Mouse (Mus musculus) CH12.LX (cell line): Measurements from ENCODE around the gene Grip1. TPM values are rescaled to one million over a fixed set of nuclear protein-coding genes. Genes with fewer than 3 reads are reported as not detected.

ENCODE experiments used
- DNase-seq: peaks from one replicate; pipeline ENCODE4 v3.0.0-alpha.2; 2013; ENCODE audit errors: extremely low read depth
- H3K27ac ChIP-seq: 2 replicates; pipeline ENCODE4 v1.5.1; 2012; ENCODE audit warnings: low read depth, mild to moderate bottlenecking, control low read depth, moderate library complexity; ENCODE audit not compliant: insufficient read depth
- H3K27me3 ChIP-seq: replicated peaks from 2 replicates; pipeline ENCODE3; 2012; ENCODE audit warnings: inconsistent platforms
- H3K36me3 ChIP-seq, 2 experiments: replicated peaks in 1 of 2; 2 replicates each; pipeline versions ENCODE3 to v1.6.1; 2012; ENCODE audit warnings: inconsistent platforms in 1 of 2, low read length in 1 of 2, mild to moderate bottlenecking in 1 of 2, mixed read lengths in 1 of 2, moderate library complexity in 1 of 2; ENCODE audit not compliant: control insufficient read depth in 1 of 2, insufficient read depth in 1 of 2
- H3K4me1 ChIP-seq, 2 experiments: 2 replicates each; pipeline ENCODE4 v1.6.1; 2012; ENCODE audit warnings: inconsistent platforms in 1 of 2, moderate library complexity in 1 of 2; ENCODE audit not compliant: insufficient read depth in 2 of 2, control insufficient read depth in 1 of 2
- H3K4me2 ChIP-seq: 2 replicates; pipeline ENCODE4 v1.6.1; 2012; ENCODE audit warnings: low read depth, mild to moderate bottlenecking, control low read depth; ENCODE audit not compliant: poor library complexity, insufficient read depth, severe bottlenecking
- H3K4me3 ChIP-seq, 3 experiments: fragments of 150-350 bp in 1 of 3; sonication (generic) in 1 of 3; replicated peaks in 1 of 3; 2 replicates each; pipeline versions ENCODE3 to v1.5.1; 2011 to 2012; ENCODE audit warnings: low read depth in 2 of 3, low read length in 2 of 3, mild to moderate bottlenecking in 2 of 3, moderate library complexity in 2 of 3, control low read depth in 1 of 3, improper control_type of control experiment in 1 of 3, inconsistent platforms in 1 of 3, mixed read lengths in 1 of 3; ENCODE audit not compliant: poor library complexity in 1 of 3
- H3K79me2 ChIP-seq: replicated peaks from 2 replicates; pipeline ENCODE4 v1.6.1; 2012; ENCODE audit warnings: mild to moderate bottlenecking, moderate library complexity; ENCODE audit not compliant: control insufficient read depth, poor library complexity, insufficient read depth, severe bottlenecking; ENCODE audit errors: extremely low read depth
- H3K9ac ChIP-seq: 2 replicates; pipeline ENCODE4 v1.6.1; 2012; ENCODE audit warnings: low read depth, mild to moderate bottlenecking, control low read depth, moderate library complexity; ENCODE audit not compliant: insufficient read depth
- H3K9me3 ChIP-seq: replicated peaks from 2 replicates; pipeline ENCODE3; 2012; ENCODE audit warnings: low read length, inconsistent platforms, mixed read lengths
- CHD1 ChIP-seq: IDR thresholded peaks from 2 replicates; pipeline ENCODE4 v1.6.1; 2012; ENCODE audit warnings: low read depth, low read length, improper control_type of control experiment, inconsistent platforms
- CTCF ChIP-seq, 2 experiments: IDR thresholded peaks in 1 of 2; conservative IDR thresholded peaks in 1 of 2; 2 replicates each; pipeline ENCODE4 v1.5.1; 2011 to 2012; ENCODE audit warnings: low read depth in 2 of 2, low read length in 2 of 2, improper control_type of control experiment in 1 of 2, inconsistent platforms in 1 of 2, mild to moderate bottlenecking in 1 of 2, moderate library complexity in 1 of 2
- ELF1 ChIP-seq: IDR thresholded peaks from 2 replicates; pipeline ENCODE4 v1.6.1; 2014; ENCODE audit warnings: low read depth, mild to moderate bottlenecking, inconsistent platforms, low read length, improper control_type of control experiment
- EP300 ChIP-seq: IDR thresholded peaks from 2 replicates; pipeline ENCODE4 v1.6.1; 2011; ENCODE audit warnings: low read length, improper control_type of control experiment
- HCFC1 ChIP-seq: IDR thresholded peaks from 2 replicates; pipeline ENCODE4 v1.6.1; 2012; ENCODE audit warnings: low read depth, mild to moderate bottlenecking, inconsistent platforms, low read length, improper control_type of control experiment
- IRF4 ChIP-seq: IDR thresholded peaks from 2 replicates; pipeline ENCODE4 v1.6.1; 2014; ENCODE audit warnings: low read depth, mild to moderate bottlenecking, inconsistent platforms, low read length, improper control_type of control experiment
- JUN ChIP-seq: IDR thresholded peaks from 2 replicates; pipeline ENCODE4 v1.6.1; 2011; ENCODE audit warnings: low read depth, mild to moderate bottlenecking, low read length, improper control_type of control experiment, moderate library complexity; ENCODE audit not compliant: insufficient read depth
- MAX ChIP-seq: IDR thresholded peaks from 2 replicates; pipeline ENCODE4 v1.6.1; 2011; ENCODE audit warnings: low read length, improper control_type of control experiment
- MAZ ChIP-seq: IDR thresholded peaks from 2 replicates; pipeline ENCODE4 v1.6.1; 2012; ENCODE audit warnings: low read depth, mild to moderate bottlenecking, inconsistent platforms, low read length, improper control_type of control experiment, moderate library complexity
- MEF2A ChIP-seq: IDR thresholded peaks from 2 replicates; pipeline ENCODE4 v1.6.1; 2014; ENCODE audit warnings: low read depth, mild to moderate bottlenecking, inconsistent platforms, low read length, improper control_type of control experiment, borderline replicate concordance
- MXI1 ChIP-seq: IDR thresholded peaks from 2 replicates; pipeline ENCODE4 v1.6.1; 2011; ENCODE audit warnings: mild to moderate bottlenecking, low read depth, low read length, improper control_type of control experiment
- MYC ChIP-seq: IDR thresholded peaks from 2 replicates; pipeline ENCODE4 v1.6.1; 2011; ENCODE audit warnings: low read depth, mild to moderate bottlenecking, improper control_type of control experiment, low read length
- NELFE ChIP-seq: IDR thresholded peaks from 2 replicates; pipeline ENCODE4 v1.6.1; 2011; ENCODE audit warnings: low read depth, low read length, improper control_type of control experiment
- POLR2A ChIP-seq: IDR thresholded peaks from 2 replicates; pipeline ENCODE4 v1.6.1; 2011; ENCODE audit warnings: low read depth, mild to moderate bottlenecking, improper control_type of control experiment, low read length
- POLR2AphosphoS2 ChIP-seq: IDR thresholded peaks from 2 replicates; pipeline ENCODE4 v1.6.1; 2011; ENCODE audit warnings: low read depth, low read length, improper control_type of control experiment
- RAD21 ChIP-seq: IDR thresholded peaks from 2 replicates; pipeline ENCODE4 v1.6.1; 2011; ENCODE audit warnings: low read depth, mild to moderate bottlenecking, low read length, improper control_type of control experiment, moderate library complexity
- RCOR1 ChIP-seq: conservative IDR thresholded peaks from 2 replicates; pipeline ENCODE4 v1.6.1; 2012; ENCODE audit warnings: low read depth, mild to moderate bottlenecking, inconsistent platforms, low read length, improper control_type of control experiment
- SIN3A ChIP-seq: IDR thresholded peaks from 2 replicates; pipeline ENCODE4 v1.6.1; 2012; ENCODE audit warnings: low read length, improper control_type of control experiment, inconsistent platforms
- TCF12 ChIP-seq: IDR thresholded peaks from 2 replicates; pipeline ENCODE4 v1.6.1; 2014; ENCODE audit warnings: low read depth, mild to moderate bottlenecking, inconsistent platforms, low read length, improper control_type of control experiment
- USF2 ChIP-seq: conservative IDR thresholded peaks from 2 replicates; pipeline ENCODE4 v1.6.1; 2011; ENCODE audit warnings: low read depth, low read length, improper control_type of control experiment
- ZC3H11A ChIP-seq: IDR thresholded peaks from 2 replicates; pipeline ENCODE4 v1.6.1; 2012; ENCODE audit warnings: low read depth, mild to moderate bottlenecking, inconsistent platforms, low read length, improper control_type of control experiment
- ZKSCAN1 ChIP-seq: IDR thresholded peaks from 2 replicates; pipeline ENCODE4 v1.6.1; 2012; ENCODE audit warnings: low read depth, inconsistent platforms, low read length, improper control_type of control experiment, borderline replicate concordance
- ZMIZ1 ChIP-seq: IDR thresholded peaks from 2 replicates; pipeline ENCODE4 v1.6.1; 2012; ENCODE audit warnings: low read depth, mild to moderate bottlenecking, inconsistent platforms, low read length, improper control_type of control experiment
- ZNF384 ChIP-seq: IDR thresholded peaks from 2 replicates; pipeline ENCODE4 v1.6.1; 2012; ENCODE audit warnings: low read depth, low read length, improper control_type of control experiment, inconsistent platforms
- dilution Hi-C: fragments of 300-500 bp; cut with MboI; formaldehyde crosslinking; loops from 2 replicates; pipeline ENCODE4 v1.14.3; 2020; ENCODE audit warnings: low sequenced_read_pairs; ENCODE audit not compliant: extremely low pct_unique_long_range_greater_than_20kb, extremely low pct_ligation_motif_present
- in situ Hi-C: fragments of 300-500 bp; cut with MboI; formaldehyde crosslinking; loops from 3 replicates; pipeline ENCODE4 v1.14.3; 2019; ENCODE audit warnings: low sequenced_read_pairs, low pct_ligation_motif_present, low pct_unique_long_range_greater_than_20kb, mixed read lengths
- polyA plus RNA-seq: library from polyadenylated mRNA; unstranded; fragments of >175 nt; gene quantifications from 2 replicates; pipeline ENCODE4 v1.2.1, GENCODE M21; 2012; ENCODE audit warnings: low read depth; ENCODE audit not compliant: insufficient read length
- total RNA-seq, 2 experiments: library from RNA; depleted of rRNA; stranded (reverse); fragments of 300-350 nt in 1 of 2; fragments of >200 nt in 1 of 2; gene quantifications; 2 replicates each; pipeline ENCODE4 v1.2.3; 2012 to 2014

The Grip1 gene
- total and polyA plus RNA-seq, 3 experiments, result 0.09 to 0.33 (median 0.13) TPM

GRCm38 (mm10) chr10:119521686-119522085, 68.1 kb downstream of the Grip1 start:
- in situ Hi-C loops, result no loop called here
- no peak overlapping the region for H3K4me2 ChIP-seq
- H3K4me1 ChIP-seq, result no peaks in the 10 kb centered on the region
- no peak overlapping the region for H3K9ac ChIP-seq
- no peak overlapping the region for H3K27ac ChIP-seq
- H3K4me3 ChIP-seq, result no peak overlapping the region
- H3K27me3 ChIP-seq, result no peaks in the 10 kb centered on the region
- no peaks in the 10 kb centered on the region for H3K79me2 ChIP-seq
- H3K9me3 ChIP-seq, result no peaks in the 10 kb centered on the region
- dilution Hi-C loops, result no loop called here
- no peak for TF ChIP-seq CTCF (conservative IDR thresholded peaks at IDR 0.05 in 1 of 2, IDR thresholded peaks at IDR 0.05 in 1 of 2; ENCODE audit: low read depth in 2 of 2, low read length in 2 of 2)
- TF ChIP-seq TCF12, result no peak
- TF ChIP-seq ZNF384, result no peak
- TF ChIP-seq ZKSCAN1, result no peak
- TF ChIP-seq RAD21, result no peak
- no peak for TF ChIP-seq USF2
- TF ChIP-seq CHD1, result no peak
- no peak for TF ChIP-seq MAX
- no peak for TF ChIP-seq MEF2A
- TF ChIP-seq ZMIZ1, result no peak
- no peak for TF ChIP-seq SIN3A
- no peak for TF ChIP-seq NELFE
- no peak for TF ChIP-seq EP300
- no peak for TF ChIP-seq HCFC1
- TF ChIP-seq JUN, result no peak
- H3K36me3 ChIP-seq, result no peaks in the 10 kb centered on the region
- DNase-seq, result no peak

GRCm38 (mm10) chr10:119525730-119526129, 72.1 kb downstream of the Grip1 start:
- TF ChIP-seq MXI1, result no peak
- TF ChIP-seq POLR2A, result no peak
- TF ChIP-seq CTCF (conservative IDR thresholded peaks at IDR 0.05 in 1 of 2, IDR thresholded peaks at IDR 0.05 in 1 of 2; ENCODE audit: low read depth in 2 of 2, low read length in 2 of 2), result no peak
- TF ChIP-seq ZC3H11A, result no peak
- TF ChIP-seq JUN, result no peak
- TF ChIP-seq ELF1, result no peak
- TF ChIP-seq TCF12, result no peak
- TF ChIP-seq POLR2AphosphoS2, result no peak
- no peak for TF ChIP-seq MAZ
- TF ChIP-seq RCOR1, result no peak
- no peak for TF ChIP-seq MYC
- TF ChIP-seq IRF4, result no peak
- Histone ChIP-seq H3K9me3 (no peaks in the 10 kb centered on the region), H3K9ac (no peak overlapping the region), H3K27me3 (no peaks in the 10 kb centered on the region), H3K4me3 (no peak overlapping the region), H3K79me2 (no peaks in the 10 kb centered on the region), H3K36me3 (no peaks in the 10 kb centered on the region), H3K27ac (no peak overlapping the region), H3K4me1 (no peaks in the 10 kb centered on the region), H3K4me2 (no peak overlapping the region)
- no peak for DNase-seq
- in situ Hi-C loops, result no loop called here
- dilution Hi-C loops, result no loop called here
